Mouse (Mus musculus) limb, embryonic 10.5 days (tissue): ENCODE results near the gene Pafah1b2. TPM values are rescaled to one million over a fixed set of nuclear protein-coding genes. Genes with fewer than 3 reads are reported as not detected.

ENCODE experiments used
- DNase-seq: peaks from one replicate; pipeline ENCODE4 v3.0.0-alpha.2; 2017; ENCODE audit warnings: low spot score
- H3K27ac ChIP-seq: fragments of 300-500 bp; sonication (generic); 2 replicates; pipeline ENCODE4 v1.5.1; 2016; ENCODE audit warnings: mild to moderate bottlenecking
- H3K27me3 ChIP-seq: fragments of 300-500 bp; sonication (generic); 2 replicates; pipeline ENCODE4 v1.6.1; 2016; ENCODE audit warnings: low read depth, mild to moderate bottlenecking; ENCODE audit not compliant: poor library complexity, severe bottlenecking
- H3K36me3 ChIP-seq: fragments of 300-500 bp; sonication (generic); 2 replicates; pipeline ENCODE4 v1.6.1; 2016; ENCODE audit warnings: mild to moderate bottlenecking, moderate library complexity
- H3K4me1 ChIP-seq: fragments of 300-500 bp; sonication (generic); 2 replicates; pipeline ENCODE4 v1.6.1; 2016
- H3K4me3 ChIP-seq: fragments of 300-500 bp; sonication (generic); 2 replicates; pipeline ENCODE4 v1.5.1; 2016; ENCODE audit warnings: mild to moderate bottlenecking, moderate library complexity
- H3K9me3 ChIP-seq: fragments of 300-500 bp; sonication (generic); replicated peaks from 2 replicates; pipeline ENCODE4 v1.6.1; 2016; ENCODE audit warnings: mild to moderate bottlenecking
- WGBS: fragments of 180-500 bp; shearing (Covaris S2); methylation state at CpG from one replicate; pipeline ENCODE4 v1.1.7; 2016; 5-methylcytosine and 5-hydroxymethylcytosine counted together
- microRNA-seq: library from miRNA; unstranded; fragments of <30 nt; microRNA quantifications from one replicate; pipeline ENCODE4, GENCODE M21; 2017
- polyA plus RNA-seq: library from polyadenylated mRNA; unstranded; fragments of >200 nt; fragmentation: Nextera tagmentation; extraction: Ambion mirVana; gene quantifications from 2 replicates; pipeline ENCODE4 v1.2.1, GENCODE M21; 2016

Gene Pafah1b2
- polyA plus RNA-seq, 1 experiment from 2014 or later: 265 TPM

DNA sequence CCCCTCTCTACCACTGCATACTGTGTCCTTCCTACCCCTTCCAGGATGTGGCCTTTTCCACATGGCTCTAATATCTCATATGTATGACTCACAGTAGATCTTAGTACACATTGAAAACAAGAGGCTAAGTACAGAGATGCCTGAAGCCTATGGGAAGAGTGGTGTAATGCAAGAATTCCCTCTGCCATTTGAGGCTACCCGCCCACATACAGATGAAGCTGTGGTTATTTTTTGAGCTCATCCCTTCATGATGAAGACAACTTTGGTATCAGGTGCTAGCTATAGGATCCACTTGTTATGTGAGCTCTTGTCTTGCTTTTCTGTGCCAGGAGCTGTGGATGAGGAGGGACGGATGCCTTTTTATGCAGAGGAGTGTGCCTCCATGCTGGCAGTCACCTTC lies 96.8 kb downstream of the Pafah1b2 start:
- no peaks in the 10 kb centered on the region for H3K9me3 ChIP-seq
- no peak overlapping the region for H3K4me3 ChIP-seq
- H3K36me3 ChIP-seq: peaks cover 96% of the 10 kb centered on the region
- no peak overlapping the region for H3K27ac ChIP-seq
- no peaks in the 10 kb centered on the region for H3K27me3 ChIP-seq
- DNase-seq: no peak
- no peaks in the 10 kb centered on the region for H3K4me1 ChIP-seq
- 91% methylated on average over 2 of the region's 2 CpGs for WGBS

Small RNA genes within 50 kb of the gene (microRNA-seq; reads per million reads assigned to microRNA genes)
- gene Mir7087: not detected

Other genes starting within 250 kb of the Pafah1b2 start
- gene Cep164, start 184.0 kb downstream of the Pafah1b2 start, polyA plus RNA-seq: 22.0 and 24.1 TPM in 2 replicates
- 20.3 and 22.1 TPM in 2 replicates for gene Bace1, start 174.1 kb downstream of the Pafah1b2 start, polyA plus RNA-seq
- 17.3 and 23.5 TPM in 2 replicates for gene Pcsk7, start 106.2 kb downstream of the Pafah1b2 start, polyA plus RNA-seq
- gene Rnf214, start 105.8 kb downstream of the Pafah1b2 start, polyA plus RNA-seq: 52.0 and 61.2 TPM in 2 replicates
- 4.7 and 6.0 TPM in 2 replicates for gene Tagln, start 76.6 kb downstream of the Pafah1b2 start, polyA plus RNA-seq
- 26.0 and 28.6 TPM in 2 replicates for gene Sidt2, start 57.4 kb downstream of the Pafah1b2 start, polyA plus RNA-seq
- 10.6 and 11.3 TPM in 2 replicates for gene Sik3, start 130 bp upstream of the Pafah1b2 start, polyA plus RNA-seq
- gene Apoa1, start 215.9 kb upstream of the Pafah1b2 start, polyA plus RNA-seq: 1.3 and 1.7 TPM in 2 replicates
- gene Apoc3, start 222.9 kb upstream of the Pafah1b2 start, polyA plus RNA-seq: not detected in 2 replicates
- gene Apoa4, start 228.0 kb upstream of the Pafah1b2 start, polyA plus RNA-seq: 0.13 TPM in 1 of 2 replicates, not detected in the other